Mouse (Mus musculus): ENCODE results near the gene Efs.
"Not testable (repeated sequence)": the region's sequence is repeated elsewhere in the genome, so short reads cannot be mapped to it uniquely, and the experiment has no call there.

Efs gene

DNA sequence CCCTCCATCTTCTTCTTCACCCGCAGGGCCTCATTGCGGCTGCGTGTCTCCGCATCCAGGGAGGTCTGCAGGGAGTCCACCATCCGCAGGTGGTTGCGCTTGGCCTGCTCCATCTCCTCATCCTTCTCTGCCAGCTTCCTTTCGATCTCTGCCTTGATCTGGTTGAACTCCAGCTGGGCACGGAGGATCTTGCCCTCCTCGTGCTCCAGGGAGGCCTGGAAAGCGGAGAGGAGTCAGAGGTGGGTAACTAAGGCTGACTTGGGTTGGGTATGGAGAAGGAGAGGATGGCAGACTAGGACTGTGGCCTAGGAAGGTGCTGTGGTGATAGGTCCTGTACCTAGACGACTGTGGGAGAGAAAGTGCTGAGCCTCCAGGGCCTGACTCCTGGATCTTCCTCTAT lies 21.1 kb upstream of the Efs start:
- DNase-seq, result not testable (repeated sequence)

DNA sequence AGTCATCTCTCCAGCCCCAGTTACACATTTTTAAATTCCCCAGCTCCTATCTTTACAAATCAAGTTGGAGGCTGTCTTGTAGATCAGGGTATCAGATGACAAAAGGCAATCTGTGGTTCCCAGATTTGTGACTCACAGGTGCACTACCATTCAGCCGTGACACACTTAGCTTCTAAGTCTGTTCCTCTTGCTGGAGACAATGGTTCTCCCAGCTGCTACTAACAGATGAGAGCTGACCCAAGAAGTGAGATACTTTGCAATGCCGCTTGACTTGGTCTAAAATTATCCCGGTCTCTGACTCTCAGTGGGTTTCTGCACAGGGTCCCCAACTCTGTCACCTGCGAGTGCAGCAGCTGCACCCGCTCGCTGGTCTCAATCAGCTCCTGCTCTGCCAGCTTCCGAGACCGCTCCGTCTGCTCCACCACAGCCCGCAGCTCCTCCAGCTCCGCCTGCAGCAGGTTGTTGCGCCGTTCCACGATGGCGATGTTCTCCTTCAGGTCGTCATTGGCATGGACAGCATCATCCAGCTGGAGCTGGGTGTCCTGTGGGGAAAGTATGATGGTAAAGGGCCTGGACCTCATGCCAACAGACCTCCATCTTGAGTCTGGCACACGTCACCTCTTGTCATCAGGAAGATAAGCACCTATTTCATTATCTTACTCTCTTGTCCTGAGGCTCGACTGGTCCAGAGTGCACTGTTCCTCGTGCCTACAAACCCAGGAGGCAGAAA lies 20.2 kb upstream of the Efs start:
- DNase-seq, result no peak

GRCm38 (mm10) chr14:54944939-54945338 lies 19.0 kb upstream of the Efs start:
- no peak for DNase-seq

- DNase-seq, result no peak
Observed at GRCm38 (mm10) chr14:54943971-54944370, 18.0 kb upstream of the Efs start.

DNA sequence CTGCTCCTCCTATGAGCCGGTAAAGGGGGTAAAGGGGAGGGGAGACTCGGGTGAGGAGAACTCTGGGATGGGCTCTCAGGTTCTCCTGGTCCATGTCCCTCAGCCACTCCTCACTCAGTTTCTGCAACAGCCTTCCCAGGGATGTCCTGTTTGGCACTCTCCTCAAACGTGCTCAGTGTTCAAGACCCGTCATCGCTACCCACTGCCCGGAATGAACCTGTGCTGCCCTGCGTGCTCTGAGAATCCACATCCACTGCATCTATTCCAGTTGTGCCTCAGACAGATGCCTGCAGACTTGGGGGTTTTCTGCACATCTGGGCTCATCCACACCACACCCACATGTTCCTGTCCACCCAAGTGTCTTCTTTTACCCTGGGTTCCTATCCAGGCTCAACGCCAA lies 16.6 kb upstream of the Efs start:
- DNase-seq, result no peak

- no peak for DNase-seq
Observed at GRCm38 (mm10) chr14:54941024-54941978, 15.4 kb upstream of the Efs start.

DNA sequence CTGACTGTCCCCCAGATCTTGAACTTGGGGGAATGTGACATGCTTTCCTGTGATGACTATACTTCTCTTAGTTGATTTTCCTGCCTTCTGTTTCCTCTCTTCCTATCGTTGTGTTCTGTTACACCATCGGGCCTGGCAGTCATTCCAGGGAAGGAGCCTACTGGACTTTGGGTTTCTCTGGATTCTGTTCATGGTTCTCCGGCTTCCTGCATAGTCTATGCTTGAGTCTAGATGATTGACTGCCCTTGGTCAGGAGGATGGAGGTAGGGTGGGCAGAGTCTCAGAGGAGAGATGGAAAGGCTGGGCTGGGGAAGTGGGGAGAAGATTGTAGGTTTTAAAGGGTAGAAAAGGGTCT lies 14.2 kb upstream of the Efs start:
- DNase-seq, result no peak

DNA sequence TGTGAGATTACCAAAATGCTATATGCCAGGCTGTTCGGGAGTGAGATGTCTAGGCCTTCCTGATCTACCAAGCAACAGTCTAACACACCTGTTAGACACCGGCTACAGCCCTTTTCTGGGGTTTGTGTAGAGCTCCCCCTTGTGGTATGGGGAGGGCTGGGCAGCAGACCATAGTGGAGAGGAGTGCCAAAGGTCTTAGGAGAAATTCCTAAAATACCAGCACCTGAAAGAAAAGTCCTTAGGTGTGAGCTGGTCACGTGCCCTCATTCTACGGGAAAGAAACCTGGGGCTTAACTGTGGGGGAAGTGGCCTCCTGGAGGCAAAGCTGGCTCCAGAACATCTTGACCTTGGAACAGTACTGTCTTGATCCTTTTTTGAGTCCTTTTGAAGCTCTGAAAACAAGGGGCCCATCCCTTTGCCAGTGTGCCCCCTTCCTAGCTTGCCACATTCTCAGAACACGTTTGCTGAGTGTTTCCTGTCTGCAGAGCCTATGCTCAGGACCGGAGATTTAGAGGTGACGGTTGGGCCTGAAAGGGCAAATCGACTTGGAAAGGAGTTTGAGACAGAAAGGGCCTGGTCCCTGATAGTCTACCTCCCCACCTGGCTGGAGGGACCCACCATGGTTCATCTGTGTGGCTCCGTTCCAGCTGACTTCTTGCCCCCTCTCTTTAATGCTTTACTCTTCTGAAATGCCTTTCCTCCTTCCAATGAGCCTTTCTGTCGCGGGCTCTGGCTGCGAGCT lies 13.7 kb upstream of the Efs start:
- DNase-seq, result peak; percentile 75

DNA sequence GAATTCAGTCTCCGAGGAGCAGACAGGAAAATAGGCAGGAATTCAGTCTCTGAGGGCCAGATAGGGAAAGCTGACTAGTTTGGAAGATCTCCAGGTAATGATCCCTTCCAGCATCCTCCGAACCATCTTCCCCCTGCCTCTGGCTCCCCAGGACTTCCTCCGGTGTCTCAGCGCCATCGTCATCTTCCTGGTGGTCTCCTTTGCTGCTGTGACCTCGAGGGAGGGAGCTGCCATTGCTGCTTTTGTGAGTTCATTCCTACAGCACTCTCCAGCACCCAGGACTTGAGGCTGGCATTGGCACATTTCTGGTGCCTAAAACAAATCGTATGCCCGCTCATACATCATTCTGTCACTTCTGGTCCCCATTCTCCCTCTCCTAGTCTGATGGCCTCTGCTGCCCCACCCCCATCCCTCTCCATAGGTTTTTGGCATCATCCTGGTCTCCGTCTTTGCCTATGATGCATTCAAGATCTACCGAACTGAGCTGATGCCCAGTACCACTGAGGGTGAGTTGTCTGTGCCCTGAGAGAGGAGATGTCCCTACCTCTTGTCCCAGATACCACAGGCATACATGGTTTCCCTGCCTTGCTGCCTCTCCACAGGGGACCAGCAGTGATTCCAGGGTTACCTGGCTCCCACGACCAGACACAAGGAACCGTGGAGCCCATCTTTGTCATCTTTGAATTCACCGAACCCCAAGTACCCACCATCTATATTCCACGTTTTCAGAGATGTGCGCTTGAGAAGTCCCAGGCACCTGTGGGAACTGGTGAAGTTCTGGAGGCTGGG lies 12.7 kb upstream of the Efs start:
- DNase-seq, result no peak

- no peak for DNase-seq
Observed at GRCm38 (mm10) chr14:54937361-54938182, 11.6 kb upstream of the Efs start.

GRCm38 (mm10) chr14:54936831-54937160 lies 10.9 kb upstream of the Efs start:
- no peak for DNase-seq

- DNase-seq, result no peak
Observed at GRCm38 (mm10) chr14:54935904-54936830, 10.2 kb upstream of the Efs start, which contains the start of gene Cmtm5. Gene Cmtm5 (plus strand): TSS chr14:54936261.

- DNase-seq, result no peak
Observed at GRCm38 (mm10) chr14:54932645-54933150, 6.8 kb upstream of the Efs start, which contains the start of gene Il25. Gene Il25 (plus strand): TSS chr14:54932695.

DNA sequence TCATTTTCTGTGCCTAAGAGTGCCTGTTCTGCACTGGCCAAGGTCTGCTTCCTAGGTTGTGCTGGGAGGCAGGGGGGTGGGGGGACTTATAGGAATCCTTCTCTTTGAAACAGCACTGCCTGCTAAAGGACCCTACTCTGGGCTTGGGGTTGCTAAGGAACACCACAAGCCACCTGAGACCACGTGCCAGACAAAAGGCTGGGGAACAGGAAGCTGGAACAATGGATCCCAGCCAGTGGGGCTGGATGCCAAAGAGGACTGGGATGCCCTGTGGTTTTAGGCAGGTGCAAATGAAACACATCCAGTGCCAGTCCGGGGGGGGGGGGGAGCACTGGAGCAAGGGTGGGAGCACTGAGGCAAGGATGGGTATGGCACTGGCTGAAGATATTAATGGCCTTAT lies 4.5 kb upstream of the Efs start:
- DNase-seq, result no peak

DNA sequence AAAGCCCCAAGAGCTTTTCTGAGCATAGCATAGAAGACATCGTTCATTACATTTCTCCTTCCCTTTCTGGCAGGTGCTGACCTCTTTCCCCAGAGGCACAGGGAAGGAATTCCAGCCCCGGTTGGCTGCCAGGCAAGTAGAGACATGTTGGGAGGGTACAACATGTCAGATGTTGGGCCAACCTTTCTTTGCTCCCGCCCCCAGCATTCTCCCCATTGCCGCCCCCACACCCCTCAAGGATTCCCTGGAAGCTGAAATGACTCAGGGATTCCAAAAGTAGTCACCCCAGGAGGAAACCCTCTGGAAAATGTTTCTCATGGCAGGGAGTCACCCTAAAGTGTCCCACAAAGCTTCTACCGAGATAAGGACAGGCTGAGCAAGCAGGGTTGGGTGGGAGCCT lies 3.9 kb upstream of the Efs start:
- no peak for DNase-seq

DNA sequence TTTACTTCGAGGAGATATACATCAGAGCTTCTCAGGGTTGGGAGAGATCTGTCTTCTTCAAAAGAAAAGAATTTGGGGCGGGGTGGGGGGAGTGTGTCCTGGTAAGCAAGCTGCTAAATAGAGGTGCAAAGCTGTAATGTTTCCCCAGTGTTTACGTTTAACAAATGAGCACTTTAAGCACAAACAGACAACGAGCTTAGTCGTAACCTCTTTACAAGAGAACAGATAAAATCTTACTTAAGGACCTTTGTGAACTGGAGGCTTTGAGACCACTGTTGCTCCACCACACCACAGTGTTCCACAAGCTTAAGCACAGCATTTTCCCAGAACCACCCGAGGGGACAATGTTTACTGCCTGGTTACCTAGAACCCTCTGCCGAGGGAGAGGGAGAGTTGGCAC lies 1.4 kb upstream of the Efs start:
- DNase-seq, result no peak

DNA sequence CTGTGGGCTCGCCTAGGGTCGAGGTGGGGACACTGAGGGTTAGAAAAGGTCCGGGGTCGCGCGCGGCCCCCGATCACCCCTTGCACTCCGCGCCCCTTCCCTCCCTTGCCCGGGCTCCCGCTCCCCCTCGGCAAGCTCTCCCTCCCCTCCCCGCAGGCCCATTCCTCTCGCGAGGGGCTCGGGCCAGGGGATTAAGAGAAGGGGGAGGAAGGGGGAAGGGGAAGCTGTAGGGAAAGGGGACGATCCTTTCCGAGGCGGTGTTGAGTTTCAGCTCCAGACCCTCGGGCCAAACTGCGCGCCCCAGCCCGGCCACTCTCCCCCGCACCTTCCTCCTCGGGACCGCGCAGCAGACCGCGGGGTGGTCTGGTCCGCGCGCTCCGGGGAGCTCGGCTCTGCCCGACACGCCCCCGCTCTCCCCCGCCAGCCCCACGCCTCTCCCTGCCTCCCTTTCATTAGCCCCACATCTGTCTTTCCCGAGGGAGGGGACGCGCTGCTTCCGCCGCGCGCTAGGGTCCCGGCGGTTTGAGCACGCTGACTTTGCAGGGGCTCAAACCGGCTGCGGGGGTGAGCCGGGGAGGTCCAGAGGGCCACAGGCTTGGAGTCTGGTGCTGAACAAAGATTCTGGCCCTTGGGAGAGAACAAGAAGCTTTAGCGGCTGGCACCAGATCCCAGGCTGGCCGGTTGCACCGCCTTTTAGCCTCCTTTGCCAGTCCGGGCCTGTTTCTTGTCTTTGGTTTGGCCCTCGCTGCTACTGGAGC lies 654 bp upstream of the Efs start:
- no peak for DNase-seq

- no peak for DNase-seq
Observed at GRCm38 (mm10) chr14:54924641-54925348, 1.1 kb downstream of the Efs start.

All from thymus, postnatal 14 days (tissue).